Mouse (Mus musculus) naive thymus-derived CD4-positive, alpha-beta T cell, adult 2 months (primary cell): ENCODE data around the gene Spock1.

ENCODE experiments used
- DNase-seq: peaks from one replicate; pipeline ENCODE4 v3.0.0-alpha.2; 2011; ENCODE audit warnings: low read depth

Gene Spock1

DNA sequence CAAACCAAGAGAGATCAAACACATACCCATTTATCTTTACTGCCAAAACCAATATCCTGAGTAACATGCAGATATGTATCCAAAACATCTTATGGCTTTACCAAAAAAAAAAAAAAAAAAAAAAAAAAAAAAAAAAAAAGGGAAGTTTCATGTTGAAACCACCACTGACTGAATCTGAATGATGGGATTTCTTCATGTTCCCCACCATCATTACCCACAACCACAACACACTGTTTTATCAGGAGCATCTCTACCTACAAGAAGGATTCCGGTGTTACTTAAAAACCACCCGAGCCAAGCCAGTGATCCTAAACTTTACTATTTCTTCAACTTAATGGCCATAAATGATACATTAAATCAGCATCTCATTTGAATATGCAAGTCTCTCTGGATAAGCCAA lies 109.5 kb downstream of the Spock1 start:
- no peak for DNase-seq

DNA sequence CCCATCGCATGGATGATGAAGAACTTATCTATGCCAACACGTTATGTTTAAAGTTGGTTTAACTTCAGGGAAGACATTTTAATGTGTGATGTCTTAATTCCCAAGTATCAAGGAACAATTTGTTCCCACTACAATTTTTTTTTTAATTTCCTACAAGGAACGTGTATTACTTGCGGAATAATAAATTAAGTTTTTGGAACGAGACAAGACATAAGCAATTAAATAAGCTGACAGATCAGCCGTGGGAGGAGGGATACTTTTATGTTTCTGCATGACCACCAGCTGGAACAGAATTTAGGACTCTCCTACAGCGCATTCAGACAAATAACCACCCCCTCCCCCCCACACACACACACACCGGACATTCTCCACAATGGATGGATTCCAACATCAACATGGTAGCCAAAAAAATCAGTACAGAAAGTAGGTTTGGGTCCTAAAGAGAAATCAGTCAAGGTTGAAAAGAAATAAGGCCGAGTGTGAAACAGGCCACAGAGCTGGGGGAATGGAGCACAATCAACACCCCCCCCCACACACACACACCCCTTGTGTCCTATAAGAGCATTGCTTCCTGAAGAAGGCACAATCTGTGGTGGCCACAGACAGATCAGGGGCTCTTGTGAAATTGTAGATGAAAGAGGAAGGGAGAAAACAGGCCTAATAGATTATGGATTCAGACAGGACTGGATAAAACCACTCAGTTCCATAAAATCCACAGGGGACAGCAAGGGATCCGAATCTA lies 111.0 kb downstream of the Spock1 start:
- DNase-seq, result no peak

DNA sequence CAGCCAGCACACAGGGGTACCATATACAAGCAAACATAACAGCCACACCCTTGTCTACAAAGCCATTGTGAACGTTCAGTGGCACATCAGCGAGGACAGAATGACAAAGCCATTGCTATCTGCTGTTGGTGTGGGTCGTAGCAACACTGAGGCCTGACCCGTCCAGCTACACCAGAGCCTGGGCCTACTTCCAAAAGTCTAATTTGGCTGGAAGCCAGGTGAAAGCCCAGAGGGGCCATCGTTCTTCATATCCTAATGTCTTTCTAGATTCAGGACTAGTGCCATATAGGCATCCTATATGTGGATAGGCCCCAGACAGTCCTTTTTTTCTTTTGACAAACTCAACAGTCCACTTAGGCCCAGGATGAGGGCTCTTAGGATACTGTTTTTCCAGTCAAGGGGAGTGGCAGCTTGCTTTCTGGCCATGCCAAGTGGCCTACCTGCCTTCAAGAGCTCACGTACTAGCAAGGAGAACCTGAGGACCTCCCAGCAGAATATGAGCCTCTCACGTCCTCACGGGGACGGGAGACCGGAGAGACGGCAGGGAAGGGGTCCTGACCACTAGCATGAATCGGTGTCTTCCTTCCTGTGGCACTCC lies 114.4 kb downstream of the Spock1 start:
- no peak for DNase-seq

DNA sequence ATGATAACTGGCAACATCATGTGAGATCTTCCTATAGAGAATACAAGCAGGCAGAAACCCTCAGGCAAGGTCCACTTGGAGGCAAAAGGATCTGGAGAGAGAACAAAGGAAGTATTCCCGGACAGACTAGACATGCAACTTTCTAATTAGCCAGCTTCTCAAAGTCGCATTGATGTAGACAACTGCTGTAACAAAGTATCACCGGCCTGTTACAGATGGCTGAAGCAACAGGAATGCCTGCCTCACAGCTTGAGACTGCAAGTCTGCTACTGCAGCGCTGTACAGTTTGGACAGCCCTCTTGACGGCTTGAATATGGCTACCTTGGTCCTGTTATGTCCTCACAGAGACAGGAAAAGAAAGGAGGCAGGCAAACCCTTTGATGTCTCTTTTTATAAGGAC lies 118.3 kb downstream of the Spock1 start:
- DNase-seq, result no peak

DNA sequence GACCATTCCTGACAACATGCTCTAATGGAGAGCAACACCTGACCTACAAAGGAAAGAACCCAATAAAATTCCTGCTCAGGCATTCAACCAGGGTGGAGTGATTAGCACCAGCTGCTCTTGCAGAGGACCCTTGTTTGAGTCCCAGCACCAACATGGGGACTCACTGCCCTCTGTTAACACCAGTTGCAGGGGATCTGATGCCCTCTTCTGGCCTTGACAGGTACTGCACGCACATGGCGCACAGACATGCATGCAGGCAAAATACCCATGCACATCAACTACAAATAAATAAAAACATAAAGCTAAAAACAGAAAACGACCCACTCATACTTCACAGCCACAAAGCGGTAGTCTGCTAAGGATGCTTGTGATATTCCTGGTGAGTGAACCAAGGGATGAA lies 119.8 kb downstream of the Spock1 start:
- no peak for DNase-seq

DNA sequence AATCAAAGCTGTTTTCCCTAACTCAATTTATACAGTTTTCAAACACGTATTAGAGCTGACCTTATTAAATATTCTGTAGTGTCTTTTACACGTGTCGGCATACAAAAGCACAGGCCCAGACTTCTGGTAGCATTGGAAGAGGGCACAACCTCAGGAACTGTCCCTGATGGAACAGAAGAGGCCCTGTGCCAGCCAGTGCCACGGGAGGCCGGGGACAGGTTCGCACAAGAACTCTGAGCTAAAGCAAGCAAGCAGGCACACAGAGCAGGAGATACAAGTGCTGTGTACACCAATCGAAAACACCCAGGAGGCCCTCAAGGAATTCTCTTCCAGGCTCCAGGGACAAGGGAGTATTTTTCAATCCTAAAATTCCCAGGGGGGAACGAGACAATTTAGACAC lies 121.9 kb downstream of the Spock1 start:
- DNase-seq, result no peak

DNA sequence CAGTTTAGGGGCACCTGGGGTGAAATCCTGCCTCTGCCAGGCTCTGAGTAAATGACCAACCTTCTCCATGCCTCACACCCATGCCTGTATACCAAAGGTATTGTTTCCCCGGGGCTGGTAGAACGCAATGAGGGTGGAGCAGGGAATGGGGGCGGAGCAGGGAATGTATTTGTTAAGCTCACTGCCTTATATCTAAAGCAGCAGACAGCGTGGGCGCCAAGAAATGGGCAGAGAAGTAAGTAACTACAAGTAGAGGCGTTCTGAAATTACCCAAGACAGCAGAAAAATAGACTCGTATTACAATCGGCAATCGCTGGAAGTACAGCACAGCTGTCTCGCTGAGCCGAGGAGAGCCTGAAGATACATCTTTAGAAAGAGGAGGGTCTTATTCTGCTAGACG lies 125.2 kb downstream of the Spock1 start:
- no peak for DNase-seq

DNA sequence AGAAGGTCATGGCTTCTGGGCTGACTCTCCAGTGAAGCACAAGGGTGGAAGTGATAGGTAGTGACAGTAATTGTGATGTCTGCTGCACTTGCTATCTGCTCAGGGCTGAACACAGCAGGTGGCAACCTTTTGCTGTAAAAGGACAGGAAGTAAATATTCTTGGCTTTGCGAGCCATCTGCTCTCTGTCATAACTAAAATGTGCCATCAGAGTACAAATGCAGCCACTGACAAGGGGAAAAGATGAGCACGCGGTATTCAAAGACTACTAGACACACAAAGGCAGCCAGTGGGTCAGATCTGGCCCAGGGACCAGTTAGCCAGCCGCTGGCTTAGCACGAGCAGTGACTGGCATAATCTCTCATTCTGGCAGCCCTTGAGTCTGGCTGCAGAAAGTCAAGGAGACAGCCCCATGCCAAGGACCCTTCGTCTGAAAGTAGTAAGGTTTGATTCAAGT lies 126.0 kb downstream of the Spock1 start:
- no peak for DNase-seq

DNA sequence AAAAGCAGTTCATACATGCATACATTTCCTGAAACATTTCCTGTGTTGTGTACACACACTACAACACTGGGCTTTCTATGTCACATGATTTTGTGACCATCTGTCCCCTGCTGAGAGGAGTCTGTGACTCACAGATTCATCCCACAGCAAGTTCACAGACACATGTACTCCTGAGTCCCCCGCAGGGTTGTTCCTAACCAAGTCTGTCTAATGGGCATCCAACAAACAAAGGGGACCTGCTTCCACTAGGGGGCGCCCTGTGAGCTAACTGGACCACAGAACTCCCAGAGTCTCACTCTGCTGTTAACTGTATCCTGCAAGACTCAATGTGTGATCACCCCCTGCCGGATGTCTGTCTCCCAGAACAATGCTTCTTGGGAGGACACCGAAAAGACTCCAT lies 129.0 kb downstream of the Spock1 start:
- no peak for DNase-seq

DNA sequence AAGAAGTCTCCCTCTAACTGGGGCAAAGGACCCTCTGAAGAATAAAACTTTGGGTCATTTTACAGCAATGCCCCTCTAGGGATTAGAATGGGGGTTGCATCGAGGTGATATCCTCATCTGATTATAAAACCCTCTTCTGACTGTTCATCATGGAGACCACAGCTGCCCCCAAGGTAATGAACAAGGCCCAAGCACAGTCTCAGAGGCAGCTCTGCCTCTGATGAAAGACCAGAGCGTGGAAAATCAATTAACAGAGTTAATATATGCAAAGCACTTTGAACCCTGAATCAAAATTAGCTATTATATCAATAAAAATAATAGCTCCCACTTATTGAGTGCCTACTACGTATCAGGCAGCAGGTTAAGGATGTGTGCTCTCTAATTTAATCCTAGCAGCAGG lies 129.6 kb downstream of the Spock1 start:
- DNase-seq, result no peak

DNA sequence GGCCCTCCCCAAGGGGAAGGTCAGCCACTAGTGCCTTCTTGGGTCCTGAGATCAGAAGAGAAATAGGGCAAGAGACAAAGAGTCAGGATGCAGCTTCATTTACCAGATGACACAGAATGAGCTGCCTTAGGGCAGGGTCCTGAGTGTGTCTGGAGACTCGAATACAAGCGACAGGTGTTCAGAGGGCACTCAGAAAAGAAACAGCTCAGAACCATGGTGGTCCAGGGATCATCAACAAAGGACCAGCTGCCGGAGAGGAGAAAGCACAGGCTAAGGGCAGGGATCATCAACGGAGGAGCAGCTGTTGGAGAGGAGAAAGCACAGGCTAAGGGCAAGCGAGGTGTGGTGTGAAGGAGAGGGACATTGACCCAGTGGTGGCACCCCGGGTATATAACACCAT lies 136.1 kb downstream of the Spock1 start:
- no peak for DNase-seq

DNA sequence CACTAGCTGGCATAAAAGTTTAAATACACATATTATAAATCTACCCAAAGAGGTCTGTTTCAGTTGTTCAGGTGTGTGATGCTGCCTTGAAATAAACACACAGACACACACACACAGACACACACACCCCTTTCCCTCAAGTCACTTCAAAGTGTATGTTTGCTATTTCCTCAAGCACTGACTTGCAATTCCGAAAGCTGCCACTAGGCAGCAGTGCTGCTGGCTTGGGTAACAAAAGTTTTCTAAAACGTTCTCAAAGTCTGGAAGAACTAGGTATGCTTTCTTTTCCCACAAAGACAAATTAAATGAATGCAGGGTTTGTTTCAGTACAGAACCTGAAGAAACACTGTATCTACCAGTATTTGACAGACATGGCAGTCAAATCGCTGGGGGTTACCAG lies 141.4 kb downstream of the Spock1 start:
- DNase-seq, result no peak

DNA sequence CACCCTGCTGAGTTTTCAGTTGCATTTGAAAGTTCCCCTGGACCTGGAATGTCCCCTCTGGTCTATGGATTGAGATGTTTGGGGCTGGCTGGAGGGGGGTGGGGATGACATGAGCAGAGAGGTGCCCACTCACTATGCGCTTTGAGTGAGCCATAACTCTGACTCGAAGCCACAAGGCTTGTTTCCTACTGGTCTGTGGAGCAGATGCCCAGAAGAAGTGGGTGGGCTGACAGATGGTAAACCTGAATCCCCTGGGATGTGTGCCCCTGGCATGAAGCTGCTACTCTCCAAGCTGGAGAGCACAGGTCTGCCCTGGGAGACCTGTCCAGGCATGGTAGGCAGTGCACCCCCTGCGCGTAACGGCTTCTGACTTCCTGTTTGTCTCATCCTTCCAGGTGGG lies 147.0 kb downstream of the Spock1 start:
- DNase-seq, result no peak

DNA sequence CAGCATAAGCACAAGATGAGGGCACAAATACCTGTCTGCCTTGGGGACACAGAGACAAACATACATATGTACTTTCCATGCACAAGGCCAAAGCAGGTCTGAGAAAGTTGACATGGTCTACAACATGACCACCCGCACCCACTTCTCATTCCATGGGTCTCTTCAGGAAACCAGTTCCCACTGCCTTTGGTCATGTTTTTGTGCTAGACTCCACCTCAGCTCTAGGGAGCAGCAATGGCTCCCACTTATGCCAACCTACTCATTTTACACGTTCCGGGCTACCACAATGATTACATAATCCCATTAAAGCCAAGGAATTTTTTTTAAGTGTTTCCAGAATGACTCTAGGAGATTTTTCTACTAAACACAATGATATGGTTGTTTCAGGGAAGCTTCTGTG lies 147.5 kb downstream of the Spock1 start:
- DNase-seq, result no peak

DNA sequence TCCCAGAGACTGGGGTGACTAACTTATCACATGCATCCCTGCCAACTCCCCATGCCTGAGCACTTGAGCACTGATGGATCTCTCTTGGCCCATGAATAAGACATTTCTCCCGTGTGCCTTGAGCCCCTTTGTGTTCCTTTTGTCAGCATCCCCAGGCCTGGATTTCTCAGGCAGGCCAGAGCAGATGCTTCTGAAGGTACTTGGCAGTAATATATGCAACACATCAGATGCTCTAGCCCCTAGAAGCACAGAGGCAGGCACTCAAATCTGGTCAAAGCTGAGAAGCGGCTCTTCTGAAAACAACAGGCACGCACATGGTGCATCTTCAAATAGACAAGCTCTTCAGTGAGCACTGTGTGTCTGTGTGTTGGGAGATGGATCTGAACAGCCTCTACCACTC lies 151.8 kb downstream of the Spock1 start:
- DNase-seq, result no peak

DNA sequence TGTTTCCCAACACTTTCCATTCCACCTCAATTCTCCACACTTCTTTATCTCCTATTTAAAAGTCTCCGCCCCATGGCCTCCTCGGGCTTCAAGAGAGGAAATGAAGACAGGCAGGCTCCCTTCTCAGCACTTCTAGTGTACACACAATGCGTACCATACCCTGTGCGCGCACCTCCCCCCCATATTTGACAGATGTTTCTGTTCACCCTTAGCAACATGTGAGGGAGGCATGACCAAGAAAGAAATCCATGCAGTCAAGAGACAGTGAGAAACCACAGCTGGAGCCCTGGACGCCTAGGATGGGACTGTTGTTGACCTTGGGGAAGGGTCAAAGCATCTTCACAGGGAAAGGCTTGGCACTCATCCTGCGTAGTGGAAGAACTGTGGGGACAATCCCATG lies 157.3 kb downstream of the Spock1 start:
- no peak for DNase-seq

DNA sequence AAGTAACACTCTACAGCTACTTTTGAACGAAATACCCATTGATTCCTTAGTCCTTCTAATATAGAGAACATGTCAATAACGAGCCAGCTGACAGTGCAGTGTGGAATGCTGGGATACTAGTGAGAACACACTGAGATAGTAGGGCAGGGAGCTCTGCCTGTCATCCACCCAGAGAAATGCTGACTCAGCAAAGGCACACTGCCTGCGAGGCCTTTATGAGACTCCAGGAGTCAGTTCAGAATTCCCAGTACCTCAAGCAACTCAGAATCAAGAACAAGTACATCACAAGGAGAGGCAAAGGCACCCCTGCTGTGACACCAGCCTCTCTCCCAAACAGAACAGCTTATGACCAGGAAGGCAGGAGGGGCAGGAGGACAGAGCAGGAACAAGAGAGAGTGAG lies 163.5 kb downstream of the Spock1 start:
- no peak for DNase-seq

DNA sequence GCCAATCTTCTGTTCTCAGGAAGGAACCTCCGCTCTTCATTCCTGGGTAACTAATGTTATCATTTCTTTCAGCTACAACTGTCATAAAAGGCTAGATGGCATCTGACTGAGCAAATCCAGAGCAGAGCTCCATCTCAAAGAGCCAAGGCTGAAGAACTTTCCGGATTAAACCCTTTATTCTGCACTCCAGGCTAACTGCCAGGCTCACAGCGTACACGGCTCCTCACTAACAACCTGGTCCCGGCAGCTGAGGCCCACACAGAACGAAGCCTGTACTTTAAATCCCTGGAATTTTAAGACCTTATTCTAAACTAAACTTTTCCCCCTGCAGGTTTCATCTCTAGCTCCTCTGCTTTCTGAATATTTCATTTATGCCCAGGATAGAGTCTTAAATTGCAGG lies 166.9 kb downstream of the Spock1 start:
- DNase-seq, result no peak

DNA sequence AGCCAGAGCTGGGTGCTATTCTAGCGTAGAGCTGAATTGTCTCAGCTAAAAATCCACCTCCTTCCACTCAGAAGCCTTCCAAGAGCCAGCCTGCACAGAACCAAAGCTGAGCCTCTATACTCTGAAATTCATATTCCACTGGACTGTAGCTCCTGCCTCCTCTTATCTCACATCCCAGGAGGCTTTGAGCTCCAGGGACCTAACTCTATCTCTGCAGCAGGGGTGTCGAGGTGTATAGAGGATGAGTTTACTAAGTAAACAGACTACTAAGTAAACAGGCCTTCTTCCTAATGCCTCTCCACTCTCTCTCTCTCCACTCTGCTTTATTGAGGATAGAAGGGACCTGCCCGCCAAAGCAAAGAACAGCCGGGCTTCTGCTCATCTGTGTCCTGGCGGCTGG lies 167.7 kb downstream of the Spock1 start:
- DNase-seq, result no peak

DNA sequence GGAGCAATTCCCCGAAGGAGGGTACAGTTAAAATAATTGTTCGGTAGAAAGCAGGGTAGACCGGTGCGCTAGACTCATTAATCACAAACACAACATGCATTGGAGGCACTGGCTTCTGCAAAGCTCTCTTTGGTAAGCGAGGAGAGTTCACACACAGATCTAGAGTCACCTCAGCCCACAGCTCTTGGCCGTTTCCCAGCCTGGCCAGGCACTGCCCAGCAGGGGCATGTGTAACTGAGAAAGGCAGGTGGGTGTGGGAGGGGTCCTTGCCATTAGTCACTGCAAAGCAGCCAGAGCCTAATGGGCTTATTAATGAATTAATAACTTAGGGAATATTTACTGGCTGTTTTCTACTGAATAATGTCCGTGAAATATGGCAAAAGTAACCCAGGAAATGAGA lies 172.1 kb downstream of the Spock1 start:
- DNase-seq, result no peak

DNA sequence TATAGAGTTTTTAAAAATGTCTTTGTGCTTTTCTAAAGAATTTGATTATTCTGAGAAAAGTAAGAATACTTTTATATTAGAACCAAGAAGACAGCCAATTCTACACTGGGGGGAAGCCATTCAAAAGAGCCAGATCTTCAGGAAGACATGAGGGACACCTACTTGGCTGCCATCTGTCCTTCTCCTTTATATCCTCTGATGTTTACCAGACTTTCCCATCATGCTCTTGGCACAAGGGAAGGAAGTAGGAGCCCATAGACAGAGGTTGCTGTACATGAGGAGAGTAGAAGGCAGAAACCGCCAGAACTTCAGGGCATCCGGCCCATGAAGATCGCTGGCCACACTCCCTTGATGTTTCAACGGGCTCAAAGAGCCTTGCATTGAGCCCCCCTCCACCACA lies 173.6 kb downstream of the Spock1 start:
- no peak for DNase-seq

DNA sequence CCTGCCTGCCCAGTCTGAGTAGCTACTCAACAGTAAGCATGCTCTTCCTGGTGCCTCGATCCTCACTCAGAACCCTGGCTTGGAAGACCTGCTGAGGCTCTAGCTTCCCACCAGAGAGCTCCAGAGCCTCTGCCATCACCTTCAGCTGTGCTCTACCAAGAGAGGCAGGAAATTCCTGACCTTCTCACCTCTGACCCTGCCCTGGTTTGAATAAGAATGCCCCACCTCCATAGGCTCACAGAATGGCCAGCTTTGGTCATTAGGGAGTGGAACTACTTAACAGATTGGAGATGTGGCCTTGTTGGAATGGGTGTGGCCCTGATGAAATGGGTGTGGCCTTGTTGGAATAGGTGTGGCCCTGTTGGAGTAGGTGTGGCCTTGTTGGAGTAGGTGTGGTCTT lies 174.6 kb downstream of the Spock1 start:
- no peak for DNase-seq

DNA sequence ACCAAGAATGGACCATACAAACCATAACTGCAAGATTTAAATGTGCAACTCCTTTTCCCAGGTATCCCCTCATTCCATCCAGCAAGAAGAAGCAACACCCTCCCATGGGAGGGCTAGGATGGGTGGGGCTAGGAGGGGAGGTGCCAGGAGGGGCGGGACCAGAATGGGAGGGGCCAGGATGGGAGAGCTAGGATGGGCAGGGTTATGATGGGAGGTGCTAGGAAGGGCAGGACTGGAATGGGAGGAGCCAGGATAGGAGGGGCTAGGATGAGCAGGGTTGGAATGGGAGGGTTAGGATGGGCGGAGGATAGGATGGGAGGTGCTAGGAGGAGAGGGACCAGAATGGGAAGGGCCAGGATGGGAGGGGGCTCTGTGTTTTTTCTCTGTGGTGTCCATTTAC lies 175.9 kb downstream of the Spock1 start:
- no peak for DNase-seq

DNA sequence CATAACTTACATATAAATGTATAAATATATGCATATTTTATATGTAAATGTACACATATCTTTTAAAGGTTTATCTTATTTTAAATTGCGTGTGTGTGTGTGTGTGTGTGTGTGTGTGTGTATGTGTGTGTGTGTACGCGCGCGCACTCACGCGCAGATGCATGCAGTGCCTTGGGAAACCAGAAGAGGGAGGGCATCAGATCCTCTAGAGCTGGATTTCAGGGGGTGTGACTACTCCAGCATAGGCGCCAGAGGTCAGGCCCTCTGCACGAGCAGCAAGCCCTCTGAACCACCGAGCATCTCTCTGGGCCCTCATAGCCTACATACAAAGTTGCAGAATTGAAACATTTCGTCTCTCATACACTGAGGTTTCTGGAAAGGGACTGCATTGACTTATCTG lies 180.4 kb downstream of the Spock1 start:
- no peak for DNase-seq
